Mouse (Mus musculus): ENCODE measurements at regions not wholly inside any gene's neighbourhood (a gene's known extent, or its start where the extent isn't known, plus 50 kb on each side); places are given as distances from the start of the nearest gene placed in this dataset.

DNA sequence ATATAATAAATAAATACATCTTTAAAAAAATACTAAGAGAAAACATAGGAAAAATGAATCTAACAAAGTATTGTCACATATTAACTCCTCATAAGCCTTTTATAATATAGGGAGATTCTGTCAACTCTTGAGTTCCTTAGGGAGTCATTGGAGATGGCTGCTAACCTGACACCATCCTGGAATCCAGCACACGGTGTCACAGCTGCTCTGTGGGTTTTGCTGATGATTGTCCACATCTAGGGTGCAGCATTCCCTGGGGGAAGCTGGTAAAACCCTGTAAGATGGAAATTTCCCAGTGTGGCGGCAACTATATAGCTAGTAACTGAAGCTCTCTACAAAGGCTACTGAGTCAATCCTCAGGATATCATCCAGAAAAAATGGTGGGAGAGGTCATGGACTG, 58.9 kb upstream of the E2f3 start:
- no peak for DNase-seq (ENCODE audit: low spot score in 2 of 2)

- DNase-seq (ENCODE audit: low spot score in 2 of 2), result no peak
These were observed 56.9 kb upstream of the E2f3 start for GRCm38 (mm10) chr13:30042689-30043320.

GRCm38 (mm10) chr13:30041501-30042295, 55.8 kb upstream of the E2f3 start:
- no peak for DNase-seq (ENCODE audit: low spot score in 2 of 2)

GRCm38 (mm10) chr13:30040288-30040687, 54.4 kb upstream of the E2f3 start:
- no peak for DNase-seq (ENCODE audit: low spot score in 2 of 2)

DNA sequence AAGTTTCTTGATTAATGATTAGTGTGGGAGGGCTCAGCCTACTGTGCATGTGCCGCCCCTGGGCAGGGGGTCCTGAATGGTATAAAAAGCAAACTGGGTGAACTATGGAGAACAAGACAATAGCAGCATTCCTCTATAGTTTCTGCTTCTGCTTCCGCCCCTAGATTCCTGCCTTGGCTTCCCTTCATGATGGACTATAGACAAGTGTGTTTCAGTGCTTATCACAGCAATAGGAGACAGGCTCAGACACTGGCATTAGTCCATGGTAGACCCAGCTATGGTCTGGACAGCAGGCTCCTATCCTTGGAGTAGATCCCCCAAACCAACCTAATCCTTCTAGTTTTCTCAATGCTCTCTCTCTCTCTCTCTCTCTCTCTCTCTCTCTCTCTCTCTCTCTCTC, 53.9 kb upstream of the E2f3 start:
- DNase-seq (ENCODE audit: low spot score in 2 of 2), result no peak

DNA sequence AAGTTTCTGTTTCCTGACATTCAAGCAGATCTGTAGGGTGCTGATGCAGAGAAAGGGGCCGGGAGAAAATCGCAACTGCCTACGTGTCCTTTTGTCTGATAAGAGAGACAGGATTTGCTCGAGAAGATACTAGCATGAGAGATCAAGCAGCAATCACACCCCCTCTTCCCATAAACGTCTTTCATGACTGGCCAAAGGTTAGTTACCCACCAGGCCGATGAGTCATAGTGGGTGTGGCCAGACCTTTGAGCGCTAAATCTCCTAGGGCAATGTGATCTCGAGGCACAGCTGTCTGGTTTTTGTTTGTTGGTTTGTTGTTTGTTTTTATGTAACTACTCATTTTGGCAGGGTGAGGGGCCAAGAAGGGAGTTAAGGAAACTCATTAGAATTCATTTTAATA, 50.7 kb upstream of the E2f3 start:
- DNase-seq (ENCODE audit: low spot score in 2 of 2), result no peak

DNA sequence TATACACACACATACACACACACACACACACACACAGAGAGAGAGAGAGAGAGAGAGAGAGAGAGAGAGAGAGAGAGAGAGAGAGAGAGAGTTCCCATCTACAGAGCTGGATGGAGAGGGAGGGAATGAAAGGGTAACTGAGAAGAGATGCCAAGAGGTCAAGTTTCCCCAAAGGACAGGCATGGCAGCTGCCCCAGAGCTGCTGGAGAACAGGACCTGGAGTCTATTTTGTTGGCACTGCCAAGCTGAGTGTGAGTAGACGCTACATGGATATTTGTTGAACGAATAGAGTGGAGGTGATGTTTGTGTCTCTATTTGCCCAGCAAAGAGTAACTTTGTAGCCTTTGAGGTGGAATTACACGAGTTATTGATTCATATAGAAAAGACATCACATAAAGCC, 50.2 kb upstream of the E2f3 start:
- DNase-seq (ENCODE audit: low spot score in 2 of 2), result no peak

All from adrenal gland, adult 18-20 months (tissue).